Mouse (Mus musculus) midbrain, embryonic 16.5 days (tissue): Measurements from ENCODE around the gene Pigyl. TPM values are rescaled to one million over a fixed set of nuclear protein-coding genes. Genes with fewer than 3 reads are reported as not detected.

ENCODE experiments used
- ATAC-seq: fragments of 200-750 bp; cut with Nextera tagmentation; 2 replicates; pipeline ENCODE4 v1.8.0; 2017; ENCODE audit warnings: moderate TSS enrichment
- H3K27ac ChIP-seq: fragments of 300-500 bp; sonication (generic); 2 replicates; pipeline ENCODE4 v1.5.1; 2014; ENCODE audit warnings: mild to moderate bottlenecking, low read length, mixed read lengths
- H3K27me3 ChIP-seq: fragments of 300-500 bp; sonication (generic); 2 replicates; pipeline ENCODE4 v1.6.1; 2014; ENCODE audit warnings: low read depth, low read length, mixed read lengths; ENCODE audit not compliant: control insufficient read depth, insufficient read depth
- H3K36me3 ChIP-seq: fragments of 300-500 bp; sonication (generic); 2 replicates; pipeline ENCODE4 v1.6.1; 2014; ENCODE audit warnings: mild to moderate bottlenecking, low read length, moderate library complexity, mixed read lengths; ENCODE audit not compliant: control insufficient read depth, insufficient read depth
- H3K4me1 ChIP-seq: fragments of 300-500 bp; sonication (generic); 2 replicates; pipeline ENCODE4 v1.6.1; 2014; ENCODE audit warnings: mild to moderate bottlenecking, low read length, mixed read lengths; ENCODE audit not compliant: control insufficient read depth, insufficient read depth
- H3K4me2 ChIP-seq: fragments of 300-500 bp; sonication (generic); 2 replicates; pipeline ENCODE4 v1.6.1; 2014; ENCODE audit warnings: mild to moderate bottlenecking, low read length, mixed read lengths
- H3K4me3 ChIP-seq: fragments of 300-500 bp; sonication (generic); 2 replicates; pipeline ENCODE4 v1.5.1; 2014; ENCODE audit warnings: low read depth, mild to moderate bottlenecking, low read length, moderate library complexity, mixed read lengths
- H3K9ac ChIP-seq: fragments of 300-500 bp; sonication (generic); 2 replicates; pipeline ENCODE4 v1.6.1; 2014; ENCODE audit warnings: low read depth, low read length, mixed read lengths
- H3K9me3 ChIP-seq: fragments of 300-500 bp; sonication (generic); replicated peaks from 2 replicates; pipeline ENCODE4 v1.6.1; 2014; ENCODE audit warnings: mild to moderate bottlenecking, low read length, mixed read lengths; ENCODE audit not compliant: control insufficient read depth, poor library complexity, severe bottlenecking
- WGBS: fragments of 180-500 bp; shearing (Covaris S2); extraction: QIAGEN DNeasy Blood & Tissue Kit; methylation state at CpG from one replicate; pipeline ENCODE4 v1.1.7; 2014; 5-methylcytosine and 5-hydroxymethylcytosine counted together
- polyA plus RNA-seq: library from polyadenylated mRNA; unstranded; fragments of >200 nt; fragmentation: Nextera tagmentation; extraction: Ambion mirVana; gene quantifications from 2 replicates; pipeline ENCODE4 v1.2.1, GENCODE M21; 2015

The Pigyl gene
- polyA plus RNA-seq, 1 experiment from 2014 or later = 96.6 TPM

DNA sequence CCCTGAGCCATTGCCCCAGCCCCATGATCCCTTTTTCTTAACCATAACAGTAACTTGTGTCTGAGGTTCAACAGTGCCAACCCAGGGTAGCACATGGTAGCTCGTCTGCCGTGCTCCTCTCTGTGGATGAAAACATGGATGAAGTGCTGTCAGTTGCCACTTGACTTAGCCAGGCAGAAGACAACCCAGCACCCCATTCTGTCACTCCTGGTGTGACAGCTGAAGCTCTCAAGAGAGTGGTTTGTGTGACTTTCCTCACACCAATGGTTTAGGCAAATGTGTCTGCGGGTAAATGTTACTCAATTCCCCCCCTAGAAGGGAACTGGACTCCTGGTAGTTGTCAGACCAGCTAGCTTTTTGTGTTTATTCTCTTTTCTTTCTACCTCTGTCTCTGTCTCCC lies 34.6 kb upstream of the Pigyl start:
- no peak overlapping the region for H3K4me3 ChIP-seq
- H3K4me2 ChIP-seq = no peak overlapping the region
- H3K27me3 ChIP-seq = no peaks in the 10 kb centered on the region; the same call in 1 of the 2 replicates
- no peaks in the 10 kb centered on the region for H3K9me3 ChIP-seq
- H3K9ac ChIP-seq = no peak overlapping the region
- no peak for ATAC-seq
- H3K4me1 ChIP-seq = peaks cover 5% of the 10 kb centered on the region
- no peak overlapping the region for H3K27ac ChIP-seq
- no peaks in the 10 kb centered on the region for H3K36me3 ChIP-seq
- 79% methylated on average over 3 of the region's 3 CpGs for WGBS

DNA sequence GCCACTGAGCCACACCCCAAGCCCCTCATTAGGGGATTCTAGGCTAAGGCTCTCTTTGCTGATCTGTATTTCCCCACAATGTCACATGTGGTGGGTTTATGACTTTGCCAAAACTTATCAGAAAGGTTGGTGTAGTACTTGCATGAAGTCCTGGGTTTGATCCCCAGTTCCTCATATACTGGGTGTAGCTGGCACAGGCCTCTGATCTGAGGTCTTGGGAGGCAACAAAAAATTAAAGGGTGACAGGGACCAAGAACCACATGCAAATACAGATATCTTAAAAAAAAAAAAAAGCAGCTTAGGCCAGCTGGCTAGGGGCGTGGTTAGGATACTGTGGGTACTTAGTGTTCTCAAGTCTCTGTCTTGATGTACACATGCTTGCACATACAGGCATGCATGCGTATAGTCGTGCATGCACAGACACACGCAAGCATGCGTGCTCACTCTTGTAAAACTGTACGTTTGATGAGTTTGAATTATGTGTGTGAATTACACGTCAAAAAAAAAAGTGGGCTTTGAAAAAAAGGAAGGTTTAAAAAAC lies 33.5 kb upstream of the Pigyl start:
- no peaks in the 10 kb centered on the region for H3K36me3 ChIP-seq
- H3K4me2 ChIP-seq = no peak overlapping the region
- H3K4me3 ChIP-seq = no peak overlapping the region
- H3K27me3 ChIP-seq = no peaks in the 10 kb centered on the region; the same call in 1 of the 2 replicates
- no peak for ATAC-seq
- H3K9ac ChIP-seq = no peak overlapping the region
- 86% methylated on average over 7 of the region's 7 CpGs for WGBS
- no peaks in the 10 kb centered on the region for H3K9me3 ChIP-seq
- H3K4me1 ChIP-seq = no peaks in the 10 kb centered on the region
- no peak overlapping the region for H3K27ac ChIP-seq

DNA sequence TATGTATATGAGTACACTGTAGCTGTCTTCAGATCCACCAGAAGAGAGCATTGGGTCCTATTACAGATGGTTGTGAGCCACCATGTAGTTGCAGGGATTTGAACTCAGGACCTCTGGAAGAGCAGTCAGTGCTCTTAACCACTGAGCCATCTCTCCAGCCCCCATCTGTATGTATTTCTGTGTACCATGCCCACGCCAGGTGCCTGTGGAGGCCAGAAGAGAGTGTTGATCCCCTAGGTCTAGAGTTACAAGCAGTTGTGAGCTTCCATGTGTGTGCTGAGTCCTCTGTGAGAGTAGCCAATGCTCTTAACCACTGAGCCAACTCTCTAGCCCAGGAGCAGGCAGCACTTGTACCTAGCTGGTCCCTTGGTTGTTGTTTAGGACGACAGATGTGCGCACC lies 32.5 kb upstream of the Pigyl start:
- Histone ChIP-seq H3K9ac (no peak overlapping the region), H3K27me3 (no peaks in the 10 kb centered on the region; the same call in 1 of the 2 replicates), H3K4me2 (no peak overlapping the region), H3K27ac (no peak overlapping the region), H3K9me3 (no peaks in the 10 kb centered on the region), H3K36me3 (no peaks in the 10 kb centered on the region), H3K4me3 (no peak overlapping the region), H3K4me1 (no peaks in the 10 kb centered on the region)
- no peak for ATAC-seq
- 91% methylated on average over 3 of the region's 3 CpGs for WGBS

DNA sequence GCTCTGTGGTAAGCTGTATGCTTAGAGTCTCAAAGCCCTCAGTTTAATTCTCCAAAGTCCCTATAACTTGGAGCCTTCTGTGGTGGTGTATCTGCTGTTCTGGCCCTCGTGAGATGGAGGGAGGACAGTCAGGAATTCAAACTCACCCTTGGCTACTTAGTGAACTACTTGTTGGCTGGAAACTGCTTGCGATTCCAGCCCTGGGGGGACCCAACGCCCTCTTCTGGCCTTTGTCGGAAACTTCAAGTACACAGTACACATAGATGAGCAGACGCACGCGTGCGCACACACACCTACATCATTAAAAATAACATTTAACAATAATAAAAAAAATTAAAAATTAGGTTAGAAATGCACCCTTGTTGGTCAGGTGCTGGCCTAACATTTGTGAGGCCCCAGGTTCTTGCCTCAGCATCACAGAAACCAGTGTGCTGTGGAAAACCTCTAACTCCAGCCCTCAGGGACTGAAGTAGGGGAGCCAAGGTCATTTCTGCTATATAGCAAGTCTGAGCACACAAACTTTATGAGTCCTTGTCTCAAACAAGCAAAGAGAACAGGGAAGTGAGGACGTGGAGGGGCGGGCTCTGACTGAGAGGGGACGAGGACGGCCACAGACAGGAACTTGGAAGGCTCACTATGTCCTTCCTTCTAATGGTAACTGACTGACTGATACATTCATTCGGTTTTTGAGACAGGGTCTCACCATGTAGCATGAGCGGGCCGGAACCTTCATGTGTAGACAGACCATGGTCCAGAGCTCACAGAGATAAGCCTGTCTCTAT lies 31.2 kb upstream of the Pigyl start:
- Histone ChIP-seq H3K9ac (no peak overlapping the region), H3K36me3 (no peaks in the 10 kb centered on the region), H3K4me2 (no peak overlapping the region), H3K9me3 (no peaks in the 10 kb centered on the region), H3K27me3 (peaks cover 7% of the 10 kb centered on the region), H3K4me1 (no peaks in the 10 kb centered on the region), H3K4me3 (no peak overlapping the region), H3K27ac (no peak overlapping the region)
- ATAC-seq = no peak
- WGBS = 91% methylated on average over 15 of the region's 15 CpGs

DNA sequence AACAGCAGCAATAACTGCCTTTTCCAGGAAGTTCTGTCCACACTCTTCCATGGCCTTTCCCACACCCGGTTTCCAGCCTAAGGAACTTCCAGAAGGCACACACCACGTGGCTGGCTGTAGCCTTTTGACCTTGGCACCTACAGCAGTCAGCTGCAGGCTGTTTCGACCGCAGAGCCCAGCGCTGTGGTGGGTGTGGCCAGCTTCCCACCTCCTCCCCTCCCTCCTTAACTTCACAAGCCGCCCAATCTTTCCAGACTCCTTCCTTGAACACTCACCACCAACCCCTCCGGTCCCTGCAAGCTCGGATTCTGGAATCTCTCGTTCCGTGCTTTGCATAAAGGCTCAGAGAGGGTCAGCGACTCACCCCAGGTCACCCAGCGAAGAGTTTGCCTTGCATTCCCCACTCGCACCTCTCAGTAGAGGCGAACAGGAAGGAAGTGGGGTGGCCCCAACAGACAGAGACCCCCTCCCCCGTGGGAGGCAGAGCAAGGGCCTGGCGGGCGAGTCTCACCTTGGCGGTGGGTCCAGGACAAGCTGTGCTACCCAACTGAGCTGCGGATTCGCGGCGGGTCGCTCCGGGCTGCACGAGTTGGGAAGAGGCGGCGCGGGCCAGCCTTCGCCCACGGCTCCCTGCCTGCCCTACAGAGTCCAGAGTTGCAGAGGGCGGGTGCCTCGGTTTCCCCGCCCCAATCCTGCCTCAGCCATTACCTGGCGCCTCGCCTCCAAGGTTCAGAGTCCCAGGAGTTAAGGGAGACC lies 25.2 kb upstream of the Pigyl start:
- H3K27ac ChIP-seq = no peak overlapping the region
- H3K4me3 ChIP-seq = no peak overlapping the region
- H3K36me3 ChIP-seq = no peaks in the 10 kb centered on the region
- WGBS = 3% methylated on average over 31 of the region's 35 CpGs
- no peaks in the 10 kb centered on the region for H3K9me3 ChIP-seq
- H3K4me1 ChIP-seq = peaks cover 4% of the 10 kb centered on the region; the same call in 1 of the 2 replicates
- no peak overlapping the region for H3K9ac ChIP-seq
- H3K27me3 ChIP-seq = peaks cover 20% of the 10 kb centered on the region
- peak overlapping the region; percentile 14; the same call in 1 of the 2 replicates for H3K4me2 ChIP-seq
- ATAC-seq = no peak

DNA sequence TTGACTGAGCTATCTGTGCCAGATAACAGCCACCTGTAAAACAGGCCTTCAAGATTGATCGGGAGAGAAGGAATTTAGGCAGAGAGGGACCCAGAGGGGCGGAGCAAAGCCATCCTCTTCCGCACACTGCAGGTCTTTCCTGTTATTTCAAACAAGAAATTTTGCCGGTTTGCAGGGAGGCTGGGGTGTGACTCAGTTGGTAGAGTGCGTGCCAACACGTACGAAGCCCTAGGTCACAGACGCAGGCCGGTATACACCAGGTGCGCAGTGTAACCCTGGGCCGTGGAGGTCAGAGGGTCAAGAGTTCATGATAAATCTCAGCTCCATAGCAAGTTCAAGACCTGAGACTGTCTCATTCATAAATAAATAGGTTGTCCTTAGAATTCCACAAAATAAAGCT lies 24.4 kb upstream of the Pigyl start:
- H3K4me3 ChIP-seq = no peak overlapping the region
- H3K4me2 ChIP-seq = no peak overlapping the region; the same call in 1 of the 2 replicates
- H3K27me3 ChIP-seq = peaks cover 20% of the 10 kb centered on the region
- no peak overlapping the region for H3K9ac ChIP-seq
- H3K36me3 ChIP-seq = no peaks in the 10 kb centered on the region
- no peaks in the 10 kb centered on the region for H3K9me3 ChIP-seq
- 58% methylated on average over 11 of the region's 11 CpGs for WGBS
- H3K27ac ChIP-seq = no peak overlapping the region
- H3K4me1 ChIP-seq = peaks cover 4% of the 10 kb centered on the region; the same call in 1 of the 2 replicates
- ATAC-seq = no peak

DNA sequence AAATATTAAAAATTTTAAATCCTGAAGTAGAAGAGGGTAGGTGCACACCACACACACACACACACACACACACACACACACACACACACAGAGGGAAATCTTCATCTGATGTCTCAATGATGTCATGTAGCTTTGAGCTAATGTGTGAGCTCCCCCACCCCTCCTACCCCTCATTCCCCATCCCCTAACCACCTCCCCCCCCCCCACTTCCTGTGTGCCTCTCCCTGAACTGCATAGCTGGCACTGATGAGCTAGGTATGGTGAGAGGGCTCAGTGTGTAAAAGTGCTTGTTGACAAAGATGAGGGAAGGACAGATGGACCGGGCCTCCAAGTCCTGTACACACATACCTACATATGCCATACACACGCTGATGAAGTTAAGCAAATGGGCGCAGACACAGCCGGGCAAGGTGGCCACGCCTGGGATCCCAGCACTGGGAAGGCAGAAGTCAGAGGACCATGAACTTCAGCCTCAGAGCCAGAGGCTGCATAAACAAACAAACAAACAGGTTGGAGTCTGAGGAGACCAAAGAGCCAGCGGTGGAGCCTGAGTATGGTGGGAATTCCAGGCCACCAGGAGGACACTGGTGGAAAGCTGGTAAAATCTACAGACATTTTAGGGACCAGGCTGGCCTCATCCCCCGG lies 22.3 kb upstream of the Pigyl start:
- Histone ChIP-seq H3K36me3 (no peaks in the 10 kb centered on the region), H3K4me3 (no peak overlapping the region), H3K27me3 (peaks cover 18% of the 10 kb centered on the region), H3K4me1 (peaks cover 4% of the 10 kb centered on the region; the same call in 1 of the 2 replicates), H3K9me3 (no peaks in the 10 kb centered on the region), H3K4me2 (no peak overlapping the region), H3K9ac (no peak overlapping the region), H3K27ac (no peak overlapping the region)
- ATAC-seq = no peak
- 86% methylated on average over 7 of the region's 7 CpGs for WGBS

DNA sequence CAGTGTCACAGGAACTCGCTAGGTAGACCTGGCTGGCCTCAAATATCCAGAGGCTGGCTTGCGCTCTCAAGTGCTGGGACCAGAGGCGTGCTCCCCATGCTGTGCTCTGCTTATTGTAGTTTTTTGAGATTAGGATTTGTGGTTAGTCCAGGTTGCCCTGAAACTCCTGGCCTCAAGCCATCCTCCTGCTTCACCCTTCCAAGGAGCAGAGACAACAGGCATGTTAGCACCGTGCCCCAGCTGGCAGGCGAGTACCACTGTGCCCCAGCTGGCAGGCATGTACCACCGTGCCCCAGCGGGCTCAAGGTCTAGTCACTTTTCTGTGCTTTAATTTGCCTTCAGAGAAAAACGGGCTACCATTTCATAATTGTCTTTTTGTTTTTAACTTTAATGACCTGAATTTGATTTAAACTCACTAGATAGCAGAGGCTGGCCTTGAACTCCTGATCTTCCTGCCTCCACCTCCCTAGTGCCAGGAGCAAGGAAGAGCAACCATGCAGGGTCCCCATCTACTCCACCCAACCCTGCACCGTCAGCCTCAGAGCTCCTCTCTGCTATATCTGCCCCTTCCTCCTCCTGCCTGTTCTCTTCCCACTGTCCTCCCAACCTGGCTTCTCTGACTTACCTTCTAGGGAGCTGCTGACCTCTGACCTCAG lies 21.5 kb upstream of the Pigyl start:
- Histone ChIP-seq H3K27me3 (peaks cover 13% of the 10 kb centered on the region), H3K4me3 (no peak overlapping the region), H3K4me1 (peaks cover 4% of the 10 kb centered on the region; the same call in 1 of the 2 replicates), H3K27ac (no peak overlapping the region), H3K4me2 (no peak overlapping the region), H3K36me3 (no peaks in the 10 kb centered on the region), H3K9ac (no peak overlapping the region), H3K9me3 (no peaks in the 10 kb centered on the region)
- ATAC-seq = no peak
- WGBS = 81% methylated on average over 9 of the region's 9 CpGs
